Mouse (Mus musculus) limb, embryonic 14.5 days (tissue): ENCODE measurements at regions not wholly inside any gene's neighbourhood (a gene's known extent, or its start where the extent isn't known, plus 50 kb on each side); places are given as distances from the start of the nearest gene placed in this dataset.
A peak's percentile ranks its signal among the peaks of the same experiment; 100 is the strongest.
"Not testable (repeated sequence)": the region's sequence is repeated elsewhere in the genome, so short reads cannot be mapped to it uniquely, and the experiment has no call there.

ENCODE experiments used
- ATAC-seq: fragments of 200-750 bp; cut with Nextera tagmentation; 2 replicates; pipeline ENCODE4 v1.8.0; 2017; ENCODE audit warnings: low read depth, moderate number of reproducible peaks, moderate TSS enrichment; ENCODE audit not compliant: low FRiP score
- DNase-seq: peaks from one replicate; pipeline ENCODE4 v3.0.0-alpha.2; 2015; ENCODE audit warnings: low spot score
- H3K27ac ChIP-seq: fragments of 300-500 bp; sonication (generic); replicated peaks from 2 replicates; pipeline ENCODE4 v1.5.1; 2014; ENCODE audit warnings: low read depth, mild to moderate bottlenecking, low read length, moderate library complexity, mixed read lengths
- H3K27me3 ChIP-seq: fragments of 300-500 bp; sonication (generic); 2 replicates; pipeline ENCODE4 v1.6.1; 2014; ENCODE audit warnings: low read length, mixed read lengths; ENCODE audit not compliant: control insufficient read depth, insufficient read depth
- H3K36me3 ChIP-seq: fragments of 300-500 bp; sonication (generic); 2 replicates; pipeline ENCODE4 v1.6.1; 2014; ENCODE audit warnings: mild to moderate bottlenecking, low read length, moderate library complexity, mixed read lengths; ENCODE audit not compliant: control insufficient read depth, insufficient read depth
- H3K4me1 ChIP-seq: fragments of 300-500 bp; sonication (generic); 2 replicates; pipeline ENCODE4 v1.6.1; 2014; ENCODE audit warnings: antibody characterized with exemption, low read length, mixed read lengths; ENCODE audit not compliant: control insufficient read depth, insufficient read depth
- H3K4me2 ChIP-seq: fragments of 300-500 bp; sonication (generic); replicated peaks from 2 replicates; pipeline ENCODE4 v1.6.1; 2014; ENCODE audit warnings: low read depth, mild to moderate bottlenecking, low read length, moderate library complexity; ENCODE audit not compliant: severe bottlenecking
- H3K4me3 ChIP-seq: fragments of 300-500 bp; sonication (generic); replicated peaks from 2 replicates; pipeline ENCODE4 v1.5.1; 2014; ENCODE audit warnings: low read length
- H3K9ac ChIP-seq: fragments of 300-500 bp; sonication (generic); 2 replicates; pipeline ENCODE4 v1.6.1; 2014; ENCODE audit warnings: mild to moderate bottlenecking, low read depth, low read length, moderate library complexity; ENCODE audit not compliant: severe bottlenecking
- H3K9me3 ChIP-seq: fragments of 300-500 bp; sonication (generic); 2 replicates; pipeline ENCODE4 v1.6.1; 2016; ENCODE audit warnings: low read length; ENCODE audit not compliant: control insufficient read depth
- POLR2A ChIP-seq: fragments of 200-500 bp; IDR thresholded peaks from 2 replicates; pipeline ENCODE4 v1.8.0; 2012; ENCODE audit warnings: inconsistent platforms, mild to moderate bottlenecking, moderate library complexity, borderline replicate concordance; ENCODE audit not compliant: insufficient read depth, insufficient read length; ENCODE audit errors: extremely low read depth
- WGBS: fragments of 180-500 bp; shearing (Covaris S2); extraction: QIAGEN DNeasy Blood & Tissue Kit; methylation state at CpG from one replicate; pipeline ENCODE4 v1.1.7; 2014; 5-methylcytosine and 5-hydroxymethylcytosine counted together

DNA sequence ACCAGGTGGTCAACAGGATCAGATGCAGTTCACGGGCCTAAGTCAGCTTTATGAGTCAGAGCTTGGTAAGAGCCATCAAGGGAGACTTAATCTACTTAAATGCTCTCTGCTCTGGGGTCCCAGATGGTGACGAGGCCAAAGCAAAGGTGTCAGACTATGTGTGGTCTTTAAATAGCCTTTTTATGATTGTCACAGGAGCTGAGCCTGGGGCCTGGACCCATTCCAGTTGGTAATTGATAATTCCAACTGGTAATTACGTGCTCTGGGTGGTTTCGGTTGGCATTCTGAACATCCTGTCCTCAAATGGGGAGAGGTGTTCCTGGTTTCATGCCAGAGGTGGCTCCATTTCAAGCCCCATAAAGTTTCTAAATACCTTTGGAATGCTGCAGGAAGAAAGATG, 269.6 kb upstream of the Maf start:
- TF ChIP-seq POLR2A, result no peak
- 20% methylated on average over 4 of the region's 4 CpGs for WGBS
- Histone ChIP-seq H3K4me2 (no peak overlapping the region), H3K9ac (no peak overlapping the region), H3K9me3 (no peaks in the 10 kb centered on the region), H3K4me1 (peaks cover 7% of the 10 kb centered on the region; the same call in 1 of the 2 replicates), H3K4me3 (no peak overlapping the region), H3K36me3 (no peaks in the 10 kb centered on the region), H3K27ac (no peak overlapping the region), H3K27me3 (no peaks in the 10 kb centered on the region)
- ATAC-seq (no peak), DNase-seq (peak; percentile 28)

DNA sequence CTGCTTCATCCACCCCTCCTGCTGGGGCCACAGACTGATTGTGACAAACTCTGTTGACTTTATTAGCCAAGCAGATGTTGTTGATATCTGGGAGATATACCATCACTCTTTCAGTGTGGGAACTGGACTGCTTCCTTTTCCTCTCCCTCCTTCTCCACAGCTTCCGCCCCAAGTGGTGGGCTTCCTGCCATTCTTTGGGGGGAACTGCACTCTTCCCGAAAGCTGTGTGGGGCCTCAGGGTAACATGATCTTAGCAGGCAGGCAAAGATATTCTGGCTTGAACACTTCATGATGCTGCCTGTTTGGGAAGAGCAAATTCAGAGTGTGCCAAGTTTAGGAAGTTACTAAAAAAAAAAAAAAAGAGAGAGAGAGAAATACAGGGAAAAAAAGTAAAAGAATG, 267.1 kb upstream of the Maf start:
- 40% methylated on average over 2 of the region's 2 CpGs for WGBS
- no peaks in the 10 kb centered on the region for H3K36me3 ChIP-seq
- no peak overlapping the region for H3K4me2 ChIP-seq

DNA sequence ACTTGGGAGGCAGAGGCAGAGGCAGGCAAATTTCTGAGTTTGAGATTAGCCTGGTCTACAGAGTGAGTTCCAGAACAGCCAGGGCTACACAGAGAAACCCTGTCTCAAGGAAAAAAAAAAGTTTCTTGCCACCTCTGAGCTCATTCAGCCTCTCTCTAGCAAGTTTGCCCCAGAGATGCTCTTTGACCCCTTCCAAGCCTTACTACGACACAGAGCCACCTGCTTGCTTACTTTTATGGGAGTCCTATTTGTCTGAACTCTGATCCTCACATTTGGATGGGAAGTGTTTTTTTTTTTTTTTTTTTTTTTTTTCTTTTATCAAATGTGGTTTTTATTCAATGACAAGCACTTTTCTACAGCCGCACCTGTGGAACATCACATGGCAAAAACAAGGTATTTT, 263.8 kb upstream of the Maf start:
- not testable (repeated sequence) for H3K4me3 ChIP-seq, H3K9me3 ChIP-seq, H3K36me3 ChIP-seq, DNase-seq, H3K4me2 ChIP-seq, H3K27ac ChIP-seq, H3K9ac ChIP-seq, H3K4me1 ChIP-seq, H3K27me3 ChIP-seq, ATAC-seq
- 74% methylated on average over 2 of the region's 2 CpGs for WGBS

More for the DNA sequence above, 267.1 kb upstream of the Maf start:
- TF ChIP-seq POLR2A, result no peak
- H3K4me1 ChIP-seq, result peaks cover 7% of the 10 kb centered on the region; the same call in 1 of the 2 replicates
- ATAC-seq, result no peak
- H3K9ac ChIP-seq, result no peak overlapping the region
- no peaks in the 10 kb centered on the region for H3K9me3 ChIP-seq
- no peak overlapping the region for H3K4me3 ChIP-seq
- H3K27me3 ChIP-seq, result no peaks in the 10 kb centered on the region
- H3K27ac ChIP-seq, result no peak overlapping the region
- DNase-seq, result no peak

DNA sequence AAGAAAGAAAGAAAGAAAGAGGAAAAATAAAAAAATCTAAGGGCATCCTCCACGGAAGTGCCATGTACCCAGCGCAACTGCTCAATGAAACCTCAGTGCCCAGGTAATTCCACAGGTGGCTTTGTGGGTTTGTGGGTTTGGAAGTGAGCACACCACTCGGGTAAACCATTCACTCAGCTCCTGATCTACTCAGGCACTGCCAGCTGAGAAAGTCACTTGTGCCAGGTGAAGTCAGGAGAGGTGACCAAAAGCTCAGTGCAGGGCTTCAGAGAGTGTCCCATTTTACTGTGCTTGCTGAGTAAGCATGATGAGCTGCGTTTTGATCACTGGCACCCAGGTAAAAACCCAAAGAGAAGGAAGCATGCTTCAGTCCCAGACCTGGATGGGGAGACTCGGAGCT, 260.5 kb upstream of the Maf start:
- TF ChIP-seq POLR2A, result no peak
- WGBS, result 82% methylated on average over 5 of the region's 5 CpGs
- DNase-seq (no peak), ATAC-seq (no peak)
- Histone ChIP-seq H3K27me3 (no peaks in the 10 kb centered on the region), H3K9ac (no peak overlapping the region), H3K27ac (no peak overlapping the region), H3K4me2 (no peak overlapping the region), H3K36me3 (no peaks in the 10 kb centered on the region), H3K4me3 (no peak overlapping the region), H3K9me3 (no peaks in the 10 kb centered on the region), H3K4me1 (no peaks in the 10 kb centered on the region)

DNA sequence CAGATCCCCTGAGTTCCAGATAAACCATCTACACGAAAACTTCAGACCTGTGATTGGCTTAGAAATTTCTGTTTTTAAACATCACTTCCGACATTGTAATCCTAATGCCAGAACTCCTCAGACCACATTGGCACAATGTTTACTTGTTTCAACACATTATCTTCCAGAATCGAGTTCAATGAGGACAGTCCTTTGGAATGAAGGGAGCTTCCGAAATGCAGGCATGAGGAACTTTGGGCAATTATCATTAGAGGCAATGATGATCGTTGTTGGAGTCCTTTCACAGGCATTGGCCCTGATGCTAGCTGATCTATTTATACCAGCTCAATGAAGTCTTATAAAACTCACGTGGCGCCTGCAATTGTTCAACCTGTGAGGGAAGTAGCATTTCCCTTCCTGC, 258.4 kb upstream of the Maf start:
- H3K27me3 ChIP-seq, result no peaks in the 10 kb centered on the region
- ATAC-seq, result no peak
- no peak for DNase-seq

DNA sequence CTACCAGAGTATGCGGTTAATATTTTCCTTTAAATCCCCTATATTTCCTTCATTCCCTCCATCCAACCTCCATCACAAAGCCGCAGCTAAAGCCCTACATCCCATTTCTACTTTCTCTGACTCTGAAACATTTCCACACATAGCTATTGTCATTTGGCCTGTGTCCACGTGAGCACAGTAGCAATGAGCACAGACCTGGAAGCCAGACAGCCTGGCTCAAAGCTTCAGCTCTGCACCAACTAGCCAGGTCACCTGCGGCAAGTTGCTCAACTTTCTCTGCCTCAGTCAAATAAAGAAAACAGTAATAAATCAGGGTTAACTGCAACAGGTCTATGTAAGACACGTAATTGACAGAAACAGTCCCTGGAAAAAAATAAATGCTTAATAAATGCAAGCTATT, 247.8 kb upstream of the Maf start:
- 68% methylated on average over 5 of the region's 5 CpGs for WGBS
- no peak overlapping the region for H3K9ac ChIP-seq
- H3K36me3 ChIP-seq, result no peaks in the 10 kb centered on the region
- no peak overlapping the region for H3K4me2 ChIP-seq
- ATAC-seq (no peak), DNase-seq (no peak)
- no peak for TF ChIP-seq POLR2A
- no peak overlapping the region for H3K4me3 ChIP-seq
- no peaks in the 10 kb centered on the region for H3K27me3 ChIP-seq
- H3K4me1 ChIP-seq, result no peaks in the 10 kb centered on the region
- H3K27ac ChIP-seq, result no peak overlapping the region
- H3K9me3 ChIP-seq, result no peaks in the 10 kb centered on the region

More for the DNA sequence above, 258.4 kb upstream of the Maf start:
- Histone ChIP-seq H3K36me3 (no peaks in the 10 kb centered on the region), H3K9me3 (no peaks in the 10 kb centered on the region), H3K4me3 (no peak overlapping the region), H3K4me1 (no peaks in the 10 kb centered on the region), H3K4me2 (no peak overlapping the region), H3K9ac (no peak overlapping the region), H3K27ac (no peak overlapping the region)
- 77% methylated on average over 7 of the region's 7 CpGs for WGBS
- no peak for TF ChIP-seq POLR2A
